Mouse (Mus musculus) ovary, postnatal 36 days (tissue): Measurements from ENCODE around the gene Cfap45.

Experiments
- DNase-seq: peaks from one replicate; pipeline ENCODE4 v3.0.0; 2022; ENCODE audit warnings: low spot score, mixed read lengths

The Cfap45 gene

DNA sequence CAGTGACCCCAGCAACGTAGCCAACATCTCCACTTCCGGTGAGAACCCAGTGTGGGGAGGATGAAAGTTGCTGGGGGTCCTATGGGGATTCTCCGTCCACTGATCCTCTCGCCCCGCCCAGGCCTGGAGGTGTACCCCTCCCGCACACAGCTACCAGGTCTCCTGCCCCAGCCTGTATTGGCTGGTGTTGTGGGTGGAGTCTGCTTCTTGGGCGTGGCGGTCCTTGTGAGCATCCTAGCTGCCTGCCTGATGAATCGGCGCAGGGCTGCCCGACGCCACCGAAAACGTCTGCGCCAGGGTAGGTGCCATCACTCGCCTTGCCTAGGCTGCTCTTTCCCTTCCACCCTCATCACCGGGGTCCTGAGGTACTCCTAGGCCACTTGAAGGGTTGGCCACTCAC is 24.6 kb upstream of the Cfap45 start:
- DNase-seq = no peak

DNA sequence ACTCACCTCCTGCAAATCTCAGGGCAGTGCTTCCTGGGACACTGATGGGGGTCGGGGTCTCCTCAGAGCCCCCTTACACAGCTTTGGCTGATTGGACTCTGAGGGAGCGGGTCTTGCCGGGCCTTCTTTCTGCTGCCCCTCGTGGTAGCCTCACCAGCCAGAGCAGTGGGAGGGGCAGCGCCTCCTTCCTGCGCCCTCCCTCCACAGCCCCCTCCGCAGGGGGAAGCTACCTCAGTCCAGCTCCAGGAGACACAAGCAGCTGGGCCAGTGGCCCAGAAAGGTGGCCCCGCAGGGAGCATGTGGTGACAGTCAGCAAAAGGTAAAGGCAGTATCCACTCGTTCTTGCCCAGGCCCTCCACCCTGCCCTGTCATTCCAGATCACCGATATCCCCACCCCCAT is 23.2 kb upstream of the Cfap45 start:
- no peak for DNase-seq

DNA sequence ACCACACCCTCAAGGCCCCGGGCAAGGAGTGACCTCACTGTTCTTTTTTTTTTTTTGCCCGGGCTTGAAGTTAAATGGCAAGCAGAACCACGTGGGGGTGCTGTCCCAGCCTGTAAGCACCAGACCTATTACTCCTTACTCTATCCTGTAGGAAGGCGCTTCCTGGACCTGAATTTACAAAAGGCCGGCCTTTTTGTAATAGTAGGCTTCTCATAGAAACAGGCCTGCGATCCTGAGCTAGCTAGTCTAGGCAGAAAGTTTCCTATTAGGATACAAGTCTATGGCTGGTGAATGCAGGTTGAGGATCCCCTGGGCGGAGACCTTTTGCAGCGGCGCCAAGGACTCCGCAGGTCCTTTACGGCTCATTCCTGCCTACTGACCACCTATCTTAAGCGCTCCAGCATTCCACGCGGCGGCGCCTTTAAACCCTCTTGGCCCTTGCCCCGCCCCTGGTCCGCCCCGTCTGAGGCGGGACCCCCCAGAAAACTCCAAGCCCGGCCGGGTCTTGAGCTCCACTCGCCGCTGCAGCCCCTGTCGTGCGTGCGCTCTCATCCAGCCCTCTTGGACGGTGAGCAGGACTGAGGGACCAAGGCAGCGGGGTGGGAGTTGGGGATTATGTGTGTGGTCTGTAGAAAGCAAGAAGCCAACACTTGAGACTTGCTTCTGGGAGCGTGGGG is 20.7 kb upstream of the Cfap45 start, which contains the start of gene Tagln2:
Gene Tagln2 (plus strand): TSS at position 283 of the 677 bp plus-strand sequence.
- peak; percentile 83 for DNase-seq

- peak; percentile 54 for DNase-seq
Observed at GRCm38 (mm10) chr1:172500451-172501370, 19.9 kb upstream of the Cfap45 start.

DNA sequence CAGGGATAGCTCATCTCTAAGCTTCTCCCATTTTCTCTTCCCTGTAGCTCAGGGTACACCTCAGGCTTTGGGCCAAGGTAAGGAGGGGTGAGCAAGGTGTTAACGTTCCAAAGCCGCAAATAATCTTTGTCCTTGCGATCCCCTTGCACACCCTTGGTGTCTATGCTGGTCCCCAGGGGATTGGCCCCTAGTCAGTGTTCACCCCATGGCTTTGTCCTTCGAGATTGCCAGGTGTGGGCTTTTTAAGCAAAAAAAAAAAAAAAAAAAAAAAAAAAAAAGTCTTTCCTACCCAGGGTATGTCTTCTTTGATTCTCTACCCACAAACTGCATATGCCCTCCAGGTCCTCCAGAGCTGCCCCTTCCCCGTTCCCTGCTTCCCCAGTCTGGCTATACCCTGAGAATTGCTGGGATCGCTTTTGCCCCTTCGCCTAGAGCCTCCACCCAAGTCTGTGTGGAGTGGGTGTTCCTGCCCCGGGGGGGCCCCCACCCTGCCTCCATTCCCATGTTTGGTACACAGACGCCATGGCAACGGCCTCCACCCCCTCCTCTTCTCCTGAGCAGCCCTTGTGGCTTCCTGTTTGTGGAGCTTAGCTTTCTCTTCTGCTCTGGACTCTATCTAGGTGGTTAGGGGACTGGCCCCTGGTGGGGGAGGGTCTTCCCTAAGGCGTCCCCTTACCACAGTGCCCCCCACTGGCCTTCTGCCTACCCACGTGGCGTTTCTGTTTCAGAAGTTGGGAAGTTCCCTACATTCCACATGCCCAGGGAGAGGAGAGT is 19.0 kb upstream of the Cfap45 start:
- DNase-seq = peak; percentile 53

DNA sequence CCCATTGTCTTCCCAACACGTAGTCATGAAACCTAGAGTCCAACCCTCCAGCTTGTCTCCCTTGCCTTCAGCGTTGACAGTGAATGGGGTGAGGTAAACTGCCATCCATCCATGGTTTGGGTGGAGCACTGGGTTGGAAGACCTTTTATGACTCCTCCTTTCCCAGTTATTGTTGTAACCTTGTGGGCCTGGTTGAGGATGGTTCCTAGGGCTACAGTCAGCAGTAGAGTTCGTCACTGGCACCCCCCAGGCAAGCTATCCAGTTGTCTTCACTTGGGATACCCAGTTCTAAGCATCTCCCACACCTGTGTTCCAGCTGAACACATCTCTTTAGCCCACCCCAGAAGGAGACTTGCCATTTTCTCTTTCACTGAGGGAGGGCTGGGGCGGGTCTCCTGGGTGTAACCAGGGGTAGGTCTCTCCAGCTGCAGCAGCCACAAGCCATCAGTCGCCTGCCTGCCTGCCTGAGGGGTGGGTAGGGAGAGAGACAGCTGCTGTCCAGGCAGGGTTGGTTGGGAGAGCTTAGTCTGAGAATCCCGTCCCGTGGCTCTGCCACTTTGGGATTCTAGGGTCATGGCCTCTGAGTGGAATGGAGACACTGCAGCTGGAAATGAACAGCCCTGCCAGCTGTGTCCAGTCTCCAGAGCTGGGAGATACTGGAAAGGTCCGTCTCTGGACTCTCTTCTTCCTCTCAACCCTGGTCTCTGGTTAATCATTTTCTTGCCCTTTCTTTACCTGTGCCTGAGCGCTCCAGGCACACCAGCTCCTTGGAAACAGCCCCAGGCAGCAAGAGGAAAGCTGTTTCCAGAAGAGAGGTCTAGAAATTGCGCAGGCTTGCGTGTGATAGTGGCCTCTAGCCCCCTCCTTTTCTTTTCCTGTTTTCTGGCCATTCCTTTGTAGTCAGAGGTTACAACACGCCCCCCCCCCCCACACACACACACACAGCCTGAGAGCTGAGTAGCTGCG is 18.2 kb upstream of the Cfap45 start:
- no peak for DNase-seq

DNA sequence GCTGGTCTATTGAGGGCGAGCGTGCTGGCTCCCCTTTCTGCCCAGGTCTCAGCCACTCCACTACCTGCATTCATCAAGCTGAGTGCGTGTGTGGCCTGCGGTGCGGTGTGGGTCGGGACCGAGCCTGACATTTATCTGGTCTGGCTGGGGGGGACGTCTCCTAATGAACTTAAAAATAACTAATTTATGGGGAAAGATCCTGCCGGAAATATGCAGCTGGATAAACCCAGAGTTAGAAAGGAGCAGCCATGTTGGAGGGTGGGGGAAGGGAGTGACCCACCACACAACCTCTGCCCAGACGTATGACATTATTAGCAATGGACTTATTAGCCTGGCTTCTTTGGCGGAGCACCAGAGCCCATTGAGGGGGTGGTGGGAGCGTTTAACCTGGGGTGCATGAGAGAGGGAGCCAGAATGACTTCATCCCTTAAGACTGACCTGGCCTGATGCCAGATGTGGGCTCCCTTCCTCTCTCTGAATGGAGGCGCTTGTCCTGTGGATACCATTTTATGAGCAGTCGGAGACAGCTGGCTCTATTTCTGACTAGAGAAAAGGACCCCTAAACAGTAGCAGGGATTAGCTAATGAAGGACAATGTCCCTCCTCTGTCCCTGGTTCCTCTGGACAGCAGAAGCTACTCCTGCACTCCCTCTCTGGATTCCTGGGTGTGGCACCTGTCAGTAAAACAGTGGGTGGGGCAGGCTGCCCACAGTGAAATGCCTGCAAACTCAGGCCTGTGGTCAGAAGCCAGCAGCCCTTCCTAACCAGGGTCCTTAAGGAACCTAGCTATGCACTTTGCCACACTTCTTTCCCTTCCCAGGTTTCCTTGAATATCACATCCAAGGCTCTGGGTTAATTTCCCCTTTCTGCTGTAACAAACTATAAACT is 17.2 kb upstream of the Cfap45 start:
- no peak for DNase-seq

DNA sequence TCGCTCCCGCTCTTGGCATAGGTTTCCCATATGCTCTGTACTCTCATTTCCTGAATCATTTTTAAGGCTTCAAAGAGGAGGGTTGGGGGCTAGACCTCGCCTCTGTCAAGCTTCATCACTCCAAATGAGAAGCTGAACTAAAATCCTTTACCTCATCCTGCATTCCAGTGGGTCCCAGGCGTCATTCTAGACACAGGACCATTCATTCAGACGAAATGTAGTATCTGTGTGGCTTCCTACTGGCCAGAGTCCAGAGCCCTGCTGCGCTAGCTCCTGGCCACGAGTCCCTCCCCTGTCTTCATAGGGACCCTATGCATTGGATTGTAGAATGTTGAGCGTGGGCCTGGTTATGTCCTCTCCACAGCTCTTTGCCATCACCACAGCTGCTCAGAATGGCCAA is 15.8 kb upstream of the Cfap45 start:
- no peak for DNase-seq

DNA sequence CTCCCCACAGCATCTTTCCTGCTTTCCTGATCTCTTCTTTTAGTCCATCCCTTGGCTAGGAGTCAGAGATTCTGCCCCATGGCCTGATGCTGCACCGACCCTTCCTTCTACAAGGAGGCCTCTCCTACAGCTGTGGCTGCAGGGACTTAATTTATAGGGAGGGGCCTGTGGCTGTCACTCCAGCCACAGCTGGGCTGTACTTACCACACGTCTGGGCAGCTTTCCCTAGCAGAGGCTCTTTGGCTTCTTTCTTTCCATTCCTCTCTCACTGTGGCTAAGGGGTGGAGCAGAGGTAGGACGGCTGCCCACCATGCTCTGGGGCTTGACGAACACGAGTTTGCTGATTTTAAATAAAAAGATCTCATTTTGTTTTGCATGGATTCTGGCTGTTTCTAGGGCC is 13.6 kb upstream of the Cfap45 start:
- DNase-seq = no peak

- no peak for DNase-seq
Observed at GRCm38 (mm10) chr1:172507701-172508100, 12.9 kb upstream of the Cfap45 start.

- DNase-seq = no peak
Observed at GRCm38 (mm10) chr1:172508172-172508571, 12.4 kb upstream of the Cfap45 start.

- DNase-seq = no peak
Observed at GRCm38 (mm10) chr1:172509235-172509634, 11.4 kb upstream of the Cfap45 start.

GRCm38 (mm10) chr1:172509983-172510382 is 10.6 kb upstream of the Cfap45 start:
- DNase-seq = no peak

DNA sequence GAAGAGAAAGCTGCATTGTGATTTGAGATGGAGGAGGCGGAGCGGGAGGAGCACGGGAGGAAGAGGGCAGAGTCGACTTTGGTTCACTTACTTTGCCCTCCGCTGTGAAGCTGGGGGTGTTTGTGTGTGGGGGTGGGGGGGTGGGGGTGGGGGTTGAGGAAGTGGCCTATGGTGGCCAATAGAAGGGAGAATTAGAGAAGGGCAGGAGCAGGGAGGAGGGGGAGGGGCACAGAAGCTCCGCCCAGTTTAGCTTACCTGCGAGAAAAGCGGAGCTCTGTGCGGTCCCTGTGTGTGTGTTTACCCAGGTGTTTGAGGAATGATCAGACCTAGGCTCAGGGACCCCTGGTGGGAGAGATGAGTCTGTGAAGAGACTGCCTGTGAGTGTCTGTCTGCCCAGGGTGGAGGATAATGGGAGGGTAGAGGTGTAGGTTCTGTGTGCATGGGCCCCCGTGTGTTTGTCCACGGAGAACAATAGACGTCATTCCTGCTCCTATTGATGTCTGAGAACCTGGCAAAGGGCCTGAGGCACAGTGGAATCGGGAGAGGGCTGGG is 10.1 kb upstream of the Cfap45 start:
- no peak for DNase-seq

DNA sequence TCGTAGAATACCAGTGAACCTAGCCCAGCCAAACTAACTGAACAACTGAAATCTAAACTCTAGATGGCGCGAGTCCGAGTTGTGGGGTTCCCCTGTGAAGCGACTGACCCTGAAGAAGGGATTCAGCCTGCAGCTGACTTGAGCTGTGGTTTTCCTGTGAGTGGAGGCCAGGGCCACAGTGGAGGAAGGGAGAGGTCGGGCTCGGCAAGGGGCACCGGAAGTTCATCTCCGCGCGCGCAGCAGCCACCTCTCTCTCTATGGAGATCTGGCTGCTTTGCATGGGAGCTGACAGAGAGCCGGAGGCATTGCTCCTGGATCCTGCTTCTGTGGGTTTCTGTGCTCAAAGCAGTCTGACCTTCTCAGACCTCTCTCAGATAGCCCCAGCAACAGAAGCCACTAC is 7.6 kb upstream of the Cfap45 start:
- peak; percentile 51 for DNase-seq

DNA sequence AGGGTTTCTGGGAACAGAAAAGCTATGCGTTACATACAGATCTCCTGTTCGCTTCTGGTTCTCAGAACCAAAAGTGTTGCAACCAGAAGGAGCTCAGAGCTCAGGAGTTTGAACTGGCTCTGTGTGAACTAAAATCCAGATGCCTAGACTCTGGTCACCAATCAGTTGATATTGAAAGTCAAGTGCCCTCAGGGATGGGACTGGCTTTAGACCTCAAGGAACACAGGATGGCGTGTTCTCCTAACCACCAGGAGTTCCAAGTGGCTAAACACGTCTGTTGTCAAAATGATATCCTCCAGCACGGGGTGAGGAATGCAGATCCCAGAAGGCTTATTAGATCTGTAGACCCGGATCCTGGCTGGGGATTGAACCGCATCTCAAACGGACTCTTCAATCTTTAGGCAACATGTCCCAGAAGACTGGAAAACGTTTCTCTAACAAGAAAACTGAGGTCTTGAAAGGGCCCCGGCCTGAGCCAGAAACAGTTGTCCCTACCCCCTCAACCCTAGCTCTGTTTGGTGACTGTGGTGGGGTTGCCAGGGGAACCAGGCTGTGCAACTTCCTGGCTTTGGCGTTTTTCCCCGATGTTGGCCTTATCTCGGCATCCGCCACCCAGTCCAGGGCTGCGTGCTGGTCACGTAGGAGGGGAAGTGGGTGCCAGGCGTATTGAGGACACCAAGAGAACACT is 6.9 kb upstream of the Cfap45 start:
- DNase-seq = peak; percentile 38

- DNase-seq = no peak
Observed at GRCm38 (mm10) chr1:172514213-172514529, 6.4 kb upstream of the Cfap45 start.

DNA sequence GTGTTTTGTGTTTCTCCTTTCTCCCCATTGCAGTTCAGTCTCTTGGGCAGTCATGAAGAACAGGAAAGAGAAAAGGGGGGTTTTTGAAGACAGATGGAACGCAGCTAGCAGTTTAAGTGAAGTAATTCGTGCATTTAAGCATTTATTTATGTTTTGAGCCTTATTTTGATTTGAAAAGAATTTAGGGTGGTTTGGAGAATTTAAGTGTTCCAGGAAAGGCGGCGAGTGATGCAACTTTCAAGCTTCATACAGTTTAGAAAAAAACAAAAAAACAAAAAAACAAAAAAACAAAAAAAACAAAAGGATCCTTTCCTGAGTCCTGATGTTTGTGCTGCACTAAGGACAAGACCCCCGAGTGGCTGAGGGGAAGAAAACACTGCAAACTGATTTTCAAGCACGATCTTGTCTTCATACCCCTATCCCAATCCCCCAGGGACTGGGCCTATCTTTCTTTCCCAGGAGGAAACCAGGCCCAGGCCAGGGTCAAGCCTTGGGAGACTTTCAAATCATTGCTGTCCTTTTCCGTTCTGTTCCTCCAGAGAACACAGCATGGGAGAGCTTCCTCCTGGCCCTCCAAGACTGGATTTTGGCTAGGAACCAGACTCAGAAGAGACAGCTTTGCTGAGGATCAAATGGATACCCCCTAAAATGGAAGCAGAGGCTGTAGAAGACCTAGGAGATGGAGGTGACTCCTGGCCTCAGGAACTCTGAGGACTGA is 5.9 kb upstream of the Cfap45 start:
- DNase-seq = no peak

GRCm38 (mm10) chr1:172515396-172515795 is 5.2 kb upstream of the Cfap45 start:
- DNase-seq = no peak
